In the genomic region with DNA sequence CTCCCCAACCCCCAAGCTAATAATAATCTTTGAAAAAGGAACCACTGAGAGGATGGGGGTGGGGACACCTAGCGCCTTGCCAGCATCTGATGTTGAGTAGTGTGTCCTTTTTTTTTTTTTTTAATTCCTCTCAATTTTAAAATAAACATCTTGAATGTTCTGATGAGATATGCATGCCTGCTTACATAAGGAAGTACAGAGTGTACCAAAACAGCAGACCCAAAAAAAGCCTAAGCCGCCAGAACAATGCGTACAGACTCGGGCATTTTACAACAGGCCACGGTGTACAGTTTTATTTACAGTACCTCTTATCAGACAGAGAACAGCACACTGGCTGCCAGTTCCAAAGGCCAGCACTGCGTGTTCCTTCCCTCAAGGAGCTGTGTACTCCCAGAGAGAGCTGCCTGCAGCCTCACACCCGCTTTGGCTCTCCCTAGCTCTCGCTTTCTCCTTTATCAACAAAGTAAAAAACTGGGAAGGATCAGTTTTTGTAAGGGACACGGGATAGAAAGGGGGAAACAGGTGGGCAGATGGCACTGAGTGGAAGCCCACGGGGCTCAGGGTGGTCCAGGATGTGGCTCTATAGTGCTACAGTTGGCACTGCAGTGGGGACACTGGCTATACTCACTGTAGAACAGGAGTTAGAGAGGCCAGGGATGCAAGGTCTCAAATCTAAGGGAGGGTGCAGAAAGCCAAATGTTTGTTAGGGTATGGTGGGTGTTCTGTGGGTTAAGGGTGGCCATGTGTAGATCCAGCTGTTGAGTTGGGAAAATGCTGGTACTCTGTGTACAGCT, we compare ENCODE assay signal across 8 mouse cellular contexts.
A peak's percentile ranks its signal among the peaks of the same experiment; 100 is the strongest.
DNase-seq lines count a peak whose midpoint lies in the region; ATAC-seq and TF ChIP-seq lines count a peak whose summit lies in the region.
"Had no signal": no experiment of that assay in that cellular context is flagged by ENCODE, and none has a peak within 500 bp of the region (broad histone marks: within the 10 kb centered on the region; RNA-seq: fewer than 3 reads in every experiment).

No protein-coding gene starts in this region.

- no peaks in the 10 kb centered on the region for H3K27me3 ChIP-seq in intestine, postnatal 0 days (replicated peaks; ENCODE audit: control insufficient read depth, insufficient read depth, low read length)
- H3K27me3 ChIP-seq in liver, embryonic 13.5 days: peaks cover 8% of the 10 kb centered on the region; the same call in 1 of the 2 replicates

- H3K4me1 ChIP-seq in intestine, postnatal 0 days (replicated peaks; ENCODE audit: control insufficient read depth, insufficient read depth, low read length): peaks cover 10% of the 10 kb centered on the region
- H3K4me1 ChIP-seq in liver, embryonic 13.5 days (replicated peaks): peaks cover 20% of the 10 kb centered on the region

- peak; percentile 84 for DNase-seq in urinary bladder, postnatal 14 days (ENCODE audit: low spot score)
- DNase-seq in urinary bladder, postnatal 25 days (ENCODE audit: low spot score): no peak
- DNase-seq in gastrocnemius, adult 8-10 months (ENCODE audit: low spot score in 2 of 2): peak; percentile 69 to 77
- DNase-seq in liver, embryonic 13.5 days: no peak
- DNase-seq in right cerebral cortex, postnatal 10 days (ENCODE audit: low spot score in 2 of 2): peak; percentile 68 to 69

- ATAC-seq in intestine, postnatal 0 days: peak; percentile 97
- ATAC-seq in liver, embryonic 13.5 days (ENCODE audit: low read depth): peak; percentile 84
- no peak for ATAC-seq in activated CD4-positive, CD25-positive, alpha-beta regulatory T cell, adult 4 months

- no peak overlapping the region for H3K4me3 ChIP-seq in intestine, postnatal 0 days (ENCODE audit: low read depth, low read length)
- H3K4me3 ChIP-seq in liver, embryonic 13.5 days (replicated peaks): no peak overlapping the region
- H3K4me3 ChIP-seq: limb, embryonic 15.5 days had no signal

- H3K4me2 ChIP-seq in intestine, postnatal 0 days (replicated peaks; ENCODE audit: low read depth): no peak overlapping the region
- H3K4me2 ChIP-seq in liver, embryonic 13.5 days: peak overlapping the region; percentile 10
- H3K4me2 ChIP-seq: limb, embryonic 15.5 days had no signal

- no peak for TF ChIP-seq CTCF in intestine, postnatal 0 days (IDR thresholded peaks at IDR 0.05; ENCODE audit: low read depth)

- H3K9me3 ChIP-seq in intestine, postnatal 0 days (ENCODE audit: control insufficient read depth): no peaks in the 10 kb centered on the region
- H3K9me3 ChIP-seq in liver, embryonic 13.5 days (replicated peaks): no peaks in the 10 kb centered on the region
- H3K9me3 ChIP-seq: limb, embryonic 15.5 days had no signal

- WGBS in intestine, postnatal 0 days: 6% methylated on average over 10 of the region's 10 CpGs
- 11% methylated on average over 10 of the region's 10 CpGs for whole genome bisulfite sequencing in liver, embryonic 13.5 days (ENCODE audit: insufficient replicate concordance)

- no peak overlapping the region; the same call in 1 of the 2 replicates for H3K9ac ChIP-seq in intestine, postnatal 0 days (ENCODE audit: low read depth, low read length)
- no peak overlapping the region for H3K9ac ChIP-seq in liver, embryonic 13.5 days
- H3K9ac ChIP-seq: limb, embryonic 15.5 days had no signal

- H3K36me3 ChIP-seq in intestine, postnatal 0 days (ENCODE audit: control insufficient read depth, insufficient read depth): no peaks in the 10 kb centered on the region
- H3K36me3 ChIP-seq in liver, embryonic 13.5 days: no peaks in the 10 kb centered on the region
- H3K36me3 ChIP-seq: limb, embryonic 15.5 days had no signal

- H3K27ac ChIP-seq in intestine, postnatal 0 days (ENCODE audit: low read depth, low read length): peak overlapping the region; percentile 74
- peak overlapping the region; percentile 23; the same call in 1 of the 2 replicates for H3K27ac ChIP-seq in liver, embryonic 13.5 days
- H3K27ac ChIP-seq: limb, embryonic 15.5 days had no signal

Comparison
In these comparisons a context has a peak if more than half of its experiments do, and no peak if none do; other contexts are left out.
1. DNase-seq: peak in urinary bladder, postnatal 14 days (single experiment), gastrocnemius, adult 8-10 months (2 of 2) and right cerebral cortex, postnatal 10 days (2 of 2); none in urinary bladder, postnatal 25 days (single experiment) and liver, embryonic 13.5 days (single experiment).